Mouse (Mus musculus) liver, adult 2 months (tissue): ENCODE data around the gene Mab21l3.

ENCODE experiments used
- CTCF ChIP-seq: fragments of 200-500 bp; IDR thresholded peaks from 2 replicates; pipeline ENCODE4 v1.5.1; 2011; ENCODE audit warnings: low read depth, low read length, control low read depth
- POLR2A ChIP-seq: fragments of 200-500 bp; IDR thresholded peaks from 2 replicates; pipeline ENCODE4 v1.6.1; 2011; ENCODE audit warnings: low read length, control low read depth; ENCODE audit not compliant: insufficient read depth; ENCODE audit errors: extremely low read depth

GRCm38 (mm10) chr3:101784768-101785424, 63.9 kb downstream of the Mab21l3 start:
- TF ChIP-seq CTCF (no peak), POLR2A (no peak)
